Mouse (Mus musculus): ENCODE measurements around the gene Engase. TPM values are rescaled to one million over a fixed set of nuclear protein-coding genes. Genes with fewer than 3 reads are reported as not detected.

The Engase gene
- polyA plus RNA-seq, 1 experiment from 2014 or later: 5.4 TPM

DNA sequence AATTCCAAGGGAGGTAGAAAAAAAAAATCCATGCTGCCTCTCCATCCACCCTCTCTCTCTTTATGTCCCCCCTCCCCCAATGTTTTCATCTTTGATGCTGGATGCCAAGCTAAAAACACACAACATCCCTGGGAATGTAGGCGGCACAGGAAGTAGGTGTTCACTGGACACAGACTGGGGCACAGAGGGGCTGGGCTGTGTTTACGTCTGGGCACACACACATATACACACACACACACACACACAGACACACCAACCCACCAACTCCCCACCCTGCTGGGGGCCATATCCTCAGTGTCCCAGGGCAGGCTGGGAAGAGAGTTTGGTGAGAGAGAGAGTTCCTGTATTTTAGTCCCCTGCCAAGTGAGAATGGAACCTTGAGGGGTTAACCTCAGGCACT, 16.8 kb downstream of the Engase start:
- no peak overlapping the region for H3K9ac ChIP-seq
- no peak overlapping the region for H3K27ac ChIP-seq
- ATAC-seq (replicated peaks; ENCODE audit: low FRiP score): no peak
- no peaks in the 10 kb centered on the region for H3K36me3 ChIP-seq
- H3K4me3 ChIP-seq (replicated peaks): no peak overlapping the region
- peaks cover 50% of the 10 kb centered on the region for H3K4me1 ChIP-seq
- 80% methylated on average over 2 of the region's 2 CpGs for WGBS
- H3K27me3 ChIP-seq: peaks cover 30% of the 10 kb centered on the region
- H3K9me3 ChIP-seq (replicated peaks): no peaks in the 10 kb centered on the region
- H3K4me2 ChIP-seq: no peak overlapping the region

DNA sequence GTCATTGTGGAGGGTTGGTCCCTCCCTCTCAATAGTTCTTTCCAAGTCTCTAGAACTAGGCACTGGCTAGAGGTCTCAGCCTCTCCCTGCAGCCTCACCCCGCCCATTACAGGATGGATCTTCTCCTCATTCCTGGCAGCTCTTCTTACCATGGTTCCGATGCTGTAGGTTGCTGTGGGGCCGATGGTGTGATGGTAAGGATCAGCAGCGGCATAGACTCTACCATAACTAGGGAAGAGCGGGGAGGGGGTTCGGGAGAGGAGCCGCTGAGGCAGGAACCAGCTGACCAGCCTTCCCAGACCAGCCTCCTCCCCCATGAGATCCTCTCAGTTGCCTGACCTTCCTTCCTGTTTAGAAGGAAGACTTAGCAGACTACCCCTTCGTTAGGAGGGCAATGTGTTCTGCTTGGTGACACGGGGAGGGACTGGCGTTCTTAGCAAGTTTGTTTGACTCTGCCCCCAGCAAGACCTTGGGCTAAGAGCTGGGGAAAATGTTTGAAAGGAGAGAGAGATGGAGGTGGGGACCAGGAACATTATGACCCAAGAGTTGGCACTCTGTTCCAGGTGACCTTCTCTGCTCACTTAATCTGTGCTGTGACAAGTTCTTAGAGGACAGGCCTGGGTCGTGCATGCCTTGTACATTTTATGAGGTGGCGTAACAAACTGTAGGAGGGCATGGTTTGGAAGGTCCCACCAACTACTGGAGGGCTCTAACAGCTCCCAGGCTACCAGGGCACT, 17.5 kb downstream of the Engase start:
- no peak overlapping the region for H3K9ac ChIP-seq
- H3K27ac ChIP-seq: no peak overlapping the region
- H3K4me3 ChIP-seq (replicated peaks): no peak overlapping the region
- 66% methylated on average over 12 of the region's 12 CpGs for WGBS
- no peaks in the 10 kb centered on the region for H3K36me3 ChIP-seq
- peaks cover 43% of the 10 kb centered on the region for H3K4me1 ChIP-seq
- peaks cover 29% of the 10 kb centered on the region for H3K27me3 ChIP-seq
- H3K9me3 ChIP-seq (replicated peaks): no peaks in the 10 kb centered on the region
- no peak for ATAC-seq (replicated peaks; ENCODE audit: low FRiP score)
- H3K4me2 ChIP-seq: no peak overlapping the region

DNA sequence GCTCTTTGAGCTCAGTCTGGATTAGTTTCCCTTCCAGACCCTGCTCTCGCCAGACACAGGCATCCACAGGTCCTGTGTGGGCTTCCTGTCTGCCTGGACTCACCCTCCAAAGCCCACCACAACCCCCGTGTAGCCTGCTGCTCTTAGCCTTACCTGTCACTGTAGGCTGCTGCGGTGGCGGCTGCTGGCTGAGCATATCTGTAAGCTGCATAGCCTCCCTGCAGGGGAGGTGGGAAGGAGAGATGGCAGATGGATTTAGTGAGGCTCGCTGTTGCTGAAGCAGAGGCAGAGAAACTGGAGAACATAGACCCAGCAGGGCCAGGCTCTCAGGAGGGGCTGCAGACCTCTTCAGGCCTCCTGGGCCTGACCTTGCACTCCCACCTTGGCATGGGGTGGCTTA, 18.4 kb downstream of the Engase start:
- Histone ChIP-seq H3K36me3 (no peaks in the 10 kb centered on the region), H3K27me3 (peaks cover 21% of the 10 kb centered on the region), H3K9me3 (replicated peaks) (no peaks in the 10 kb centered on the region), H3K4me3 (replicated peaks) (no peak overlapping the region), H3K9ac (no peak overlapping the region), H3K27ac (no peak overlapping the region), H3K4me1 (peaks cover 37% of the 10 kb centered on the region), H3K4me2 (no peak overlapping the region)
- WGBS: 32% methylated on average over 5 of the region's 5 CpGs
- ATAC-seq (replicated peaks; ENCODE audit: low FRiP score): no peak

DNA sequence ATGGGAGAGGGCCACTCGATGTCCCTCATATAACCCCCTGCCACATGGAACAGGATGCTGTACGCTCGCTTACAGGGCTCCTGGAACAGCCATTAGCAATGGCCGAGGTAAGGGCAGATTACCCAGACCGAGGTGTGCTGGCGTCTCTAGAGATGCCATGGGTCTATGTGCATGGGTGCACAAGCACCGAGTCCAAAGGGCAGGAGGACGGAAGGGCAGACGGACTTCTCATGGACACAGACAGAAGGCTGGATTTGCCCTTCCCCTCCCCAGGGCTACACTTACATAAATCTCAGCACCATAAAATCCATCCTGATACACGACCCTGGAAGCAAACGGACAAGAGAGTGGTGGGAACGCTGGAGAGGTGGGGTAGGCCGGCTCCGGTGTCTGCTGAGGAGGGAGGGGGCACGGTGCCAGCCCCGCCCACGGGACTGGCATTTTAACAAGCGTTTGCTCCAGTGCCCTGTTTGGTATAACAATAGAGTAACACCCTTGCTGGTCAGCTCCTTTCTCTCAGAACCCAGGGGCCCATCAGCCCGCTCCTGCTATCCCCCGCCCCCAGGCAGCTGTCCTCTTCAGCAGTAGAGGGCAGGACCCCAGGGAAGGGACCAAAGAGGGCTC, 19.5 kb downstream of the Engase start:
- H3K27ac ChIP-seq: no peak overlapping the region
- peaks cover 31% of the 10 kb centered on the region for H3K4me1 ChIP-seq
- H3K4me3 ChIP-seq (replicated peaks): no peak overlapping the region
- no peaks in the 10 kb centered on the region for H3K9me3 ChIP-seq (replicated peaks)
- H3K4me2 ChIP-seq: peak overlapping the region; percentile 8; the same call in 1 of the 2 replicates
- H3K36me3 ChIP-seq: no peaks in the 10 kb centered on the region
- 27% methylated on average over 20 of the region's 20 CpGs for WGBS
- no peak overlapping the region for H3K9ac ChIP-seq
- peak; percentile 13; the same call in 1 of the 2 replicates for ATAC-seq (replicated peaks; ENCODE audit: low FRiP score)
- peaks cover 13% of the 10 kb centered on the region for H3K27me3 ChIP-seq

DNA sequence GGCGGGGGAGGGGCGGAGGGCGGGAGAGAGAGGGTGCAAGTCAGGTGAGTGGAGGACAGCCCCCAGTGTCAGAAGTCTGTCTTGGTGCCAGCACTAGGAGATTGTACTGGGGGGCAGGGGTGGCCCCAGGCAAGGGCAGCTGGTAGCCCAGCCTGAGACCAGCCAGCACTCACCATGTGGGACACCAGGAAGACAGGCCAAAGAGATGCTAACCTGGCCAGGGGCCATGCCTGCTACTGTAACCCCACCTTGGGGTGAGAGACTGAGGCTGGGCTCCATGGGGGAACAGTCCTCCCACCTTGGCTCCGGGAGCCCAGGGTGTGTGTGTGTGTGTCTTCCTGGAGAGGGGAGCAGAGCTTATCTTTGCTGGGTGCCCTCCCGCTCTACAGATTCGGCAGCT, 26.4 kb downstream of the Engase start:
- H3K4me1 ChIP-seq: peaks cover 12% of the 10 kb centered on the region
- H3K36me3 ChIP-seq: no peaks in the 10 kb centered on the region
- H3K4me3 ChIP-seq (replicated peaks): no peak overlapping the region
- H3K9me3 ChIP-seq (replicated peaks): no peaks in the 10 kb centered on the region
- no peak overlapping the region for H3K27ac ChIP-seq
- ATAC-seq (replicated peaks; ENCODE audit: low FRiP score): no peak
- H3K9ac ChIP-seq: no peak overlapping the region
- H3K27me3 ChIP-seq: peaks cover 54% of the 10 kb centered on the region
- 56% methylated on average over 6 of the region's 6 CpGs for WGBS
- H3K4me2 ChIP-seq: no peak overlapping the region

DNA sequence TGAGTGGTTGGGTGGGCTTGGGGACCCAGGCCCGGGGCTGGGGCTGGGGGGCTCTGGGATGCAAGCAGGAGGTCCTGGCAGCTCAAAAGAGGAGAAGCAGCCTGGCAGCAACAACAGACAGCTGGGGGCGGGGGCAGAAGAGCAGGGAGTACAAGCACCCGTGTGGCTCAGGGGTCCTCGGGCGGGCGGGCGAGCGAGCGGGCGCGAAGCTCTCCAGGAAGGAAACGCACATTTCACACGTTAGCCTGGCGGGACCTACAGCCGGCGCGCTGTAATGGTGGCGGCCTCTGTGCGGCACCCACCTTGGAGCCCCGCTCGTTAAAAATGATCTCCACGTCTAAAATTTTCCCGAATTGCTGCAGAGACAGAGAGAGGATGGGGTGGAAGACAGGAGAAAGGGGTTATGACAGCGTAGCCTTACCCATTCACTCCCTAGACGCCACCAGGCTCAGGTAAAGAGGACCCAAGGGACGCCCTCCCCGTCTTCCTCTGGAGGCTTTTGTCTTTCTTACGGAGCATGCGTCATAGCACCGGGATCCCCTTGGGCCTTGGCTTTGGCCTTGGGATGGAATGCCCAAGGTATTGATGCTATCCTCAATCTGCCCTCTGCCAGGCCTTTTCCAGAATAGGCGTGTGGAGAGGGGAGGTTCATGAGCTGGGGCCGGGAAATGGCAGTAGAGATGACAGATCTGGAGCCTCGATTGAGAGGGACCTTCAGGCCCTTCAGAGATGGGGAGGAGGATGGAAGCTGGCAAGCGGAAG, 27.0 kb downstream of the Engase start:
- H3K4me1 ChIP-seq: peaks cover 14% of the 10 kb centered on the region
- H3K27me3 ChIP-seq: peaks cover 54% of the 10 kb centered on the region
- ATAC-seq (replicated peaks; ENCODE audit: low FRiP score): no peak
- 25% methylated on average over 34 of the region's 34 CpGs for WGBS
- H3K9ac ChIP-seq: no peak overlapping the region
- no peaks in the 10 kb centered on the region for H3K9me3 ChIP-seq (replicated peaks)
- H3K4me3 ChIP-seq (replicated peaks): no peak overlapping the region
- no peak overlapping the region for H3K27ac ChIP-seq
- H3K36me3 ChIP-seq: no peaks in the 10 kb centered on the region
- peak overlapping the region; percentile 27; the same call in 1 of the 2 replicates for H3K4me2 ChIP-seq

DNA sequence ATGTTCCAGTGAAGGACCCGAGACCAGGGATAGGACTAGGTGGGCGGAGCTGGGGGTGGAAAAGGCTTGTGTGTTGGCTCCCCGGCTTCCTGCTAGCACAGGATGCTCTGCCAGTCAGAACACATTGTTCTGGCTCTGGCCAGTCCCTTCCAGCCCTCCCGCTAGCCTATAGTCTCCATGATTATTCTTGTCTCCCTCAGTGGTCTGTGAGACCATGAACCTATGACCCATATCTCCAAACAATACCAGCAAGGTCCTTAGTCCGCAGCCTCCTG, 27.5 kb downstream of the Engase start:
- peaks cover 57% of the 10 kb centered on the region for H3K27me3 ChIP-seq
- H3K9me3 ChIP-seq (replicated peaks): no peaks in the 10 kb centered on the region
- H3K9ac ChIP-seq: no peak overlapping the region
- no peak overlapping the region for H3K4me2 ChIP-seq
- WGBS: 55% methylated on average over 5 of the region's 5 CpGs
- no peaks in the 10 kb centered on the region for H3K36me3 ChIP-seq
- ATAC-seq (replicated peaks; ENCODE audit: low FRiP score): no peak
- no peak overlapping the region for H3K4me3 ChIP-seq (replicated peaks)
- peaks cover 14% of the 10 kb centered on the region for H3K4me1 ChIP-seq
- no peak overlapping the region for H3K27ac ChIP-seq

DNA sequence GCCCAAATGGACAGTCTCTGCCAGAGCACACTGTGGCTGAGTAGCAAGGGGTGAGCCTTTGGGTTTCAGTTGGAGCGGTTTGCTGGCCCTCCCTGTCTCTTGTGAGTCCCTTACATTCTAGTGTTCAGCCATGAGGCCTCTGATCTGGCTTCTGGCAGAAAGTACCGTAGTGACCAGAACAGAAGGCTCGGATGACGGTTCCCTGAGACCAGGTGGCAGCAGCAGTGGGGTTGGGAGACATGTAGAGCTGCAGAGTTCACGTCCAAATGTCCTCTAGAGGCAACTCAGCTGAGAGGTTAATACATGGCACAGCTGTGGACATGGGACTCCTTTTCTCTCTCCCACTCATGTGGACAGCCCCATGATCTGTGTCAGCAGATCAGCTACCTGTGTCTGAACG, 30.5 kb downstream of the Engase start:
- no peak for ATAC-seq (replicated peaks; ENCODE audit: low FRiP score)
- Histone ChIP-seq H3K36me3 (no peaks in the 10 kb centered on the region), H3K4me2 (no peak overlapping the region), H3K27ac (no peak overlapping the region), H3K9me3 (replicated peaks) (no peaks in the 10 kb centered on the region), H3K27me3 (peaks cover 66% of the 10 kb centered on the region), H3K4me1 (peaks cover 16% of the 10 kb centered on the region), H3K9ac (no peak overlapping the region), H3K4me3 (replicated peaks) (no peak overlapping the region)
- WGBS: 75% methylated on average over 6 of the region's 6 CpGs

DNA sequence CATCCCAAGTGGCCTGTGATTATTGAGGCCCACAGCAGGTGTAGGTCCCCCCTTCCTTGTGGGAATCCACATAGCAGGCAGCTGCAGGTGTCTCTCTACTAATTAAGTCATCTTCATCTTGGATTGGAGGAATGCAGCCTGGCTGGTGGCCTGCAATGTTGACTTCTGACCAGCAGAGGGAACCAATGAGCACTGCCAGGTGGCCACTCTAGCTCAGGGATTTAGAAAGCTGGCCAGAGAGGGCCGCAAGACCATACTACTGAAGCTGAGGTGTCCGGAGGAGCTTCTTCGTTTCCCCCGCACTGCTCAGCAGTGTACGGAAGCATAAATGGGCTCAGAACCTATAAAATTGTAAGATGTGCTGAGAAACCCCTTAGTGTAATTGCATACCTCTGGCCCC, 31.3 kb downstream of the Engase start:
- Histone ChIP-seq H3K4me2 (no peak overlapping the region), H3K27me3 (peaks cover 58% of the 10 kb centered on the region), H3K9ac (no peak overlapping the region), H3K9me3 (replicated peaks) (no peaks in the 10 kb centered on the region), H3K4me1 (peaks cover 24% of the 10 kb centered on the region), H3K36me3 (no peaks in the 10 kb centered on the region), H3K4me3 (replicated peaks) (no peak overlapping the region), H3K27ac (no peak overlapping the region)
- ATAC-seq (replicated peaks; ENCODE audit: low FRiP score): no peak
- WGBS: 31% methylated on average over 5 of the region's 5 CpGs

DNA sequence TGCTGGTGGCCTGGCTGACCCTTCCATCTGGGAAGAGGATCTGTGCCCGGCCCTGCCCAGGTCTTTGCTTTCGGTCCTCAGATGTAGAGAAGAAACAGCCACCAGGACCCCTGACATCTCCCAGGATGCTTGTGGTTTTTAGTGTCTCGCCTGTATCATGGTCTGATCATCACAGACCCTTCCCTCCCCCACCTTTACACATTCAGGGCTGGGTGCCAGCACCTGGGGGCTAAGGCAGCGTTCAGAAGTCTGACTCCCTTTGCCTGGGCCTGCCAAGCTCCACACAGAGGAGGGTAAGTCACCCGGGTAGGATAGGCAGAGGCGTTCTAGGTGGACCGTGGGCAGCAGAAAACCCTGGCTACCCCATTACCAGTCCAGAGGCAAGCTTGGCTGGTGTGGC, 31.7 kb downstream of the Engase start:
- Histone ChIP-seq H3K4me3 (replicated peaks) (no peak overlapping the region), H3K4me2 (no peak overlapping the region), H3K27me3 (peaks cover 57% of the 10 kb centered on the region), H3K4me1 (peaks cover 24% of the 10 kb centered on the region), H3K36me3 (no peaks in the 10 kb centered on the region), H3K9me3 (replicated peaks) (no peaks in the 10 kb centered on the region), H3K27ac (no peak overlapping the region), H3K9ac (no peak overlapping the region)
- ATAC-seq (replicated peaks; ENCODE audit: low FRiP score): no peak
- WGBS: 70% methylated on average over 7 of the region's 7 CpGs

DNA sequence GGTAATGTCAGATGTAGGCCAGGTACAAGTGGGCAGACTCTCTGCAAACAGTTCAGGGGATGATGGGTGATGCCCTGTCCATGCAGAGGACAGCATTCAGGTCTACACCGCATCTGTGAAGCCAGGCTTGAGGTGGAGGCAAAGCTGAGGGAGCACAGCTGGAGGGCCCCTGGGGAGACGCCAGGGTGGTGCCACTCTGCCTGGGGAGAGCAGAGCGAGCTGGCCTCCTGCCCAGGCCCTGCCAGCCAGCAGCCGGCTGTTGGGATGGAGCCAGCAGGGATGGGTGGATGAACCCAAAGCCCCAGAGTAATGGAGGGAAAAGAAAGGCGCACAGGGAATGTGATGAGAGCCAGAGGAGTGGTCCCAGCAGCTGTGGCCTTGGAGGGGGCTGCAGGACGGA, 35.2 kb downstream of the Engase start:
- Histone ChIP-seq H3K4me1 (peaks cover 22% of the 10 kb centered on the region), H3K4me2 (peak overlapping the region; percentile 44), H3K27me3 (peaks cover 49% of the 10 kb centered on the region), H3K36me3 (no peaks in the 10 kb centered on the region), H3K9me3 (replicated peaks) (no peaks in the 10 kb centered on the region), H3K4me3 (replicated peaks) (no peak overlapping the region), H3K27ac (0 out of 2 replicates have a peak overlapping the region, but pooled peaks have one; percentile 37), H3K9ac (no peak overlapping the region)
- 49% methylated on average over 6 of the region's 6 CpGs for WGBS
- no peak for ATAC-seq (replicated peaks; ENCODE audit: low FRiP score)

DNA sequence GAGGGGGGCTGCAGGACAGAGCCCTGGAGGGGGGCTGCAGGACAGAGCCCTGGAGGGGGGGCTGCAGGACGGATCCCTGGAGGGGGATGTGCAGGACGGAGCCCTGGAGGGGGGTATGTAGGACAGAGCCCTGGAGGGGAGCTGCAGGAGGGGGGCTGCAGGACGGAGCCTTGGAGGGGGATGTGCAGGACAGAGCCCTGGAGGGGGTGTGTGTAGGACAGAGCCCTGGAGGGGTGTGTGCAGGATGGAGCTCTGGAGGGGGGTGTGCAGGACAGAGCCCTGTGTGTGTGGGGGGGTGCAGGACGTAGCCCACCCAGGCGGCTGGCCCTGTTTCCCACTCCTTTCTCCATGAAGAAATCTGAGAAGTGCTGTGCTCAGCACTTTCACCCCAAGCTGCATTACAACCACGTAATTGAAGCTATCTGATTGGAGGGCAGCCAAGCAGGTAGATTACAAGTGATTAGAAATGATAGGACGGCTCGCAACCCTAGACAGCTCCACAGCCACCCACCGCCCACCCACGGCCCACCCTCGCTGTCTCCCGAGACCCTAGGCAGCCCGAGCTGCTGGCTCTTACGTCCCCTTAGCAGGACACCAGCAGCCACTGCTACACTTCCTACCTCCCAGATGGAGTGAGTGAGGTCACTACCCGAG, 35.8 kb downstream of the Engase start:
- Histone ChIP-seq H3K9ac (no peak overlapping the region), H3K27me3 (peaks cover 45% of the 10 kb centered on the region), H3K9me3 (replicated peaks) (no peaks in the 10 kb centered on the region), H3K4me3 (replicated peaks) (no peak overlapping the region), H3K4me2 (peak overlapping the region; percentile 44), H3K36me3 (no peaks in the 10 kb centered on the region), H3K4me1 (peaks cover 22% of the 10 kb centered on the region), H3K27ac (0 out of 2 replicates have a peak overlapping the region, but pooled peaks have one; percentile 37)
- peak; percentile 66 for ATAC-seq (replicated peaks; ENCODE audit: low FRiP score)
- WGBS: 18% methylated on average over 15 of the region's 15 CpGs
